Mouse (Mus musculus): ENCODE measurements at regions not wholly inside any gene's neighbourhood (a gene's known extent, or its start where the extent isn't known, plus 50 kb on each side); places are given as distances from the start of the nearest gene placed in this dataset.
"Not testable (repeated sequence)": the region's sequence is repeated elsewhere in the genome, so short reads cannot be mapped to it uniquely, and the experiment has no call there.

DNA sequence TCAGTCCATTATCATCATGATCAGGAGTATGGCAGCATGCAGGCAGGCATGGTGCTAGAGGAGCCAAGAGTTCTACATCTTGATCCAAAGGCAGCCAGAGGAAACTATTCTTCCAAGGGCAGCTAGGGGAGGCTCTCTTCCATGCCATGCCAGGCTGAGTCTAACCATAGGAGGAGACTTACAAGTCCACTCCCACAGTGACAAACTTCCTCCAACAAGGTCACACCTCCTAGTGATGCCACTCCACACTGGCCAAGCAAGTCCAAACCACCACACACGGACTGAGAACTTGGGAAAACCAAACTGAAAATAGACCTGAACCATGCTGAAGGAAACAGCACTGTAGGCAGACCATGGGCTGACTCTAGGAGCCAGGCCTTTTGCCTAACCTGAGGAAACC is 197.4 kb downstream of the Prex1 start:
- DNase-seq: no peak

DNA sequence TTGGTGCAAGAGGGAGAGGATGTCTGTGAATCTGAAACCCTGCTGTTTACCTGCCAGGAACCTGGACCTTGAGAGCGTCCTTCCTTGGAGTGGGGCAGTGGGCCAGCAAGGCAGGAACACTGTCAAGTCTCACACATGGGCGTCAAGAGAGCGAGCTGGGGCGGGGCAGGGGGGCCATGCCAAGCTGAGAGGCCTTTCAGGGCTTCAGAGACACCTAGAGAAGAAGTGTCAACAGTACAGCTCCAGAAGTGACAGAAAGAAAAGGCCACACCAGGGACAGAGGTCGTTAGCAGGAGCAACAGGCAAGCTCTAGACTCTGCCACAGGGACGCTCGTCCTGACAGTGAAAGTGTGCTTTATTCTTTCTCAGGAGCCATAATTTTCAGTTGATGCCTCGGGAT is 199.0 kb downstream of the Prex1 start:
- DNase-seq: no peak

DNA sequence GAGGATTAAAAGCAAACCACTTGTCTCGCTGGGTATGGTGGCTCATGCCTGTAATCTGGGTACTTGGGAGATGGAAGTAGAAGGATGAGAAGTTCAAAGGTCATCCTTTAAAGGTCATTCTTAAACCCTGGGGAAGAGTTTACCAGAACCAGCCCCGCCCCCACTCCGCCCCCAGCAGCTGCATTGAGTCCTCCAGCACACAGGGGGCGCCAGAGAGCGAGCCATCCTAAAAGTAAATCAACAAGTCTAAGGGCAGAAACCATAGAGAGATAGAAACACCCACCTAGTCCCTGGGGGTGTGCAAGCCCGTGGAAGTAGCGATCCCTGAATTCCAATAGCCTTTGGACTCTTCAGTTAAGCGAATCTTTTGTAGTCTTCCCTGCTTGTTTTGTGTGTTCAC is 201.1 kb downstream of the Prex1 start:
- no peak for DNase-seq

DNA sequence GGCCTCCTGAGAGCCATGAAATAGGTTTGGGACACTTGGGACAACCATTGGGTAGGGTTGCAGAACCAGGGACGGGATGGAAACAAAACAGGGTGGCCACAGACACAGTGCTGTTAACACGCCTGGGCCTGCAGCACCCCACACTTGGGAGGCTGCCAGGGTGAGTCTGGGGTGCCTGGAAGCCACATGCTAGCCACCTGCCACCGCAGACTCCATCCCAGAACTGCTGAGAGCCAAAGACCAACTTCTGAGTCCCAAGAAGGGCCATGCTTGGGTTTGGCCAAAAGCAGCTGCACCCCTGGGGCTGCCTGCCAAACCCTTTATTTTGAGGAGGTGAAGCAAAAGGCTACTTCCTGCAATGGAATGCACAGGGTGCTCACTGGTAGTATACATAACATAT is 202.2 kb downstream of the Prex1 start:
- not testable (repeated sequence) for DNase-seq

DNA sequence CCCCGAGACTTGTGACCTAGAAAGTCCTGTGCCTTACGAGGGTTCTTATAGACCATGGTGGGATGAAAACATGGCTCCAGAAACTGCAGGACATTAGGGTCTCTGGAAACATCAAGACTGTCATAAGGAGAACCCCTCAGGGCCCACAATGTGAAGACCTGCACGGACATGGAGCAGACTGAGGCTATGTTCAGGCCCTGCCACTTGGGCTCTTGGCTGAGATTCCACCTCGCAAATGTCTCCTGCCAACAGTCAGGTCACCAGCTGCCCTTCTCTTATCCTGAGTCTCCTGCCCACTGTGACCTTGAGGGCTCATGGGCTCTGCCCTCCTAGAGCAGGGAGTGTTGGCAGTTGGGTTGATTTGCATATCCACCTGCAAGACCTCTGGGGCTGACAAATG is 202.9 kb downstream of the Prex1 start:
- DNase-seq: no peak

DNA sequence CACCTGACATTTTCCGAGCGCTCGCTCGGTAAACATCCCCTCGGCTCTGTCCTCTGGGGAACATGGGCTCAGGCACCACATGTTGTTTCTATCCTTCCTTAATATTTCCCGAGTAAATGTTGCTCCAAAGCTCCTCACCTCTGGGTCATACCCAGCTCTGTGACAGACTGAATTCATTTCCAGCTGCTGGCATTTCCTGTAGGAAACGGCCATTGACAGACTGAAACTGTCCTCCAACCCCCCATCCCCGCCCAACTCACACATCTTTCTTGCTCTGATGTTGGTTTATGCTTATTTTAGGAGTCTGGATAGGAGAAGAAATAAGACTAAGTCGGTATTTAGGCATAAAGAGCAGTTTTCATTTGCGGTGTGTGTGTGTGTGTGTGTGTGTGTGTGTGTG is 204.0 kb downstream of the Prex1 start:
- no peak for DNase-seq

DNA sequence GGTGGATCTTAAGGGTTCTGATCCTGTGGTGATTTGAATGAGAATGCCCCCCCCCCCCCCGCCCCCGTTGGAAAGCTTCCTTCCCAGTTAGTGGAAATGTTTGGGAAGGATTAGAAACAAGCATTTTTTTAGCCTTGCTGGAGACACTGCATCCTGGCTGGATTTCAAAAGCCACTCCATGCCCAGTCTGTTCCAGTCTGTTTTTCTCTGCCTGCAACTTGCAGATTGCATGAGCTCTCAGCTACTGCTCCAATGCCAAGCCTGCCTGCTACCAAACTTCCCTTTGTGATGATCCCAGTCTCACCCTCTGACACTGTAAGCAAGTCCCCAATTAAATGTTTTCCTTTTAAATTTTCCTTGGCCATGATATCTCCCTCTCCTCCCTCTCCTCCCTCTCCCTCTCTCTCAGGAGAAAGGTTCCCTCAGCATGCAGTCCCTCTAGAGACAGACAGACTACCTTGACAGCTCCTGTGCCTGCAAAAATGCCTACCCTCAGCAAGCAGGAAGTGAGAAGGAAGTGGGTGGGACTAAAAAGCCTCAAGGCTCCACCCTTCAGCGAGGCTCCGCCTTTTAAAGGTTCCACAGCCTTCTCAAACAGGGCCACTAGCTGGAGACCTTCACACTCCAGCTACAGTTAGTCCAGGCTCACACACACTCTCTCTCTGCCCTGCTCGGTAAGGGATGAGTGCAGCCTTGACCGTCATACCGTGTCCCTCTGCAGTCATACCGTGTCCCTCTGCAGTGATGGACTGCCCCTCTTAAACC is 204.8 kb downstream of the Prex1 start:
- DNase-seq: no peak

DNA sequence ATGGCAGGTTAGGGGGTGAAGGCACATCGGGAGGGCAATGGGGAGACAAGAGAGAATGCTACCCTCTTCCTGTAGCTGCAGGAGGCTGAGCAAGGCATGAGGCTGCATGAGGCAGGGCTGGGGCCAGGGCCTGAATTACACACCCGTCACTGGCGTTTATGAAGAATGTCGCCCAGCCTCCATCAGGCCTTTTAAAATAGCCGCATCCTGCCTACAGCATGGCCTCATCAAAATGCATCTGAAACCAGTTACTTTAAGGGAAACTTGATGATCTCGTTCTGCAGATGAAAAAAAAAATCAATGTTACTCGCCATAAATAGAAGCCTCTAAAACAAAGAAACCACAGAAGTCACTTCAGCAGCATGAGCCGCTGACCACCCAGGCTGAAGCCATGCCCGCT is 208.3 kb downstream of the Prex1 start:
- no peak for DNase-seq

DNA sequence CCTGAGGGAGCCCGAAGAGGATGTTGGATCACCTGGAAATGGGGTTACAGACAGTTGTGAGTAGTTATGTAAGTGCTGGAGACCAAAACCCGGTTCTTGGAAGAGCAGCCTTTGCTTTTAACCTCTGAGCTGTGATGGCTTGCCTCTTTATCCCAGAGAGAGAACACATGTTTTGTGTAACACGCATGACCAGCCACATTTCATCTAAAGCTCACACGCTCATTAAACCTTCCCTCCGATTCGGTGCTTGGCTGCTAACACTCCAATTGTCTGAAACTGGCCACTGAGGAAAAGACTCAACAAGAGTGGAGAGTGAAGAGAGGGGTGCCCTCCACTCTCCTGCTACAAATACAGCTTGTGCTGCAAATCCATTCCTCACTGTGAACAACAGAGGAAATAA is 210.0 kb downstream of the Prex1 start:
- no peak for DNase-seq

DNA sequence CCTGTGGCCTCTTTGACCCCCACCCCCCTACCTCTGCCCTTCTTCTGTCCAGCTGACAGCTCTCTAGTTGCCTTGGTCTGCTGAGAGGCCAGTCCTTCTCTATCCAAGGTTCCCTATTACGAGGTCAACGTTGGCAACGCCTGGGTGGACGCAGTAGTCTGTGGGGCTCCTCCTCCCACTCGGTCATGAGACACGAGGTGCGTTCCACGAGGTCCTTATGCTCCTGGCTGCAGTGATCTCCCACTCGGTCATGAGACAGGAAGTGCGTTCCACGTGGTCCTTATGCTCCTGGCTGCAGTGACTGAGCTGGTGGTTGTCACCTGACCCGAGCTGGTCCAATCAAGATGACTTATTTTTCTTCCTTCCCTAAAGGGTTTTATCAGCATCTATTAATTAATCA is 220.7 kb downstream of the Prex1 start:
- no peak for DNase-seq

DNA sequence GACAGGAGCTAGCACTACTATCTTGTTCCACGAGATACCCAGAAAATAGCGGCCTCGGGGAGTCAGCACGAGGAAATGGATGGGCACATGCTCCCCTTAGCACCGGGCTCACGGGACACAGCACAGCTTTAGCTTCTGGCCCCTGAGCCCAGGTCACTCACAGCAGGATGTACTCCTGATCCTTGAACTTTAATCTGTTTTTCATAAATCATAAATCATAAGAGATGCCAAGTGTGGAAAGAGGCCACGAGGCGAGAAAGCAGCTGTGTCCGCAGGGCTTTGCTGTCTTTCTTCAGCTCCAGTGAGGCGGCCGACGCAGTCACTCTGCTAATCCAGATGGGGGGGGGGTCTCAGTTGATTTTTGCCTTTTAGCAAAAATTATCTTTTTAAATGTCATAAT is 221.2 kb downstream of the Prex1 start:
- DNase-seq: no peak

DNA sequence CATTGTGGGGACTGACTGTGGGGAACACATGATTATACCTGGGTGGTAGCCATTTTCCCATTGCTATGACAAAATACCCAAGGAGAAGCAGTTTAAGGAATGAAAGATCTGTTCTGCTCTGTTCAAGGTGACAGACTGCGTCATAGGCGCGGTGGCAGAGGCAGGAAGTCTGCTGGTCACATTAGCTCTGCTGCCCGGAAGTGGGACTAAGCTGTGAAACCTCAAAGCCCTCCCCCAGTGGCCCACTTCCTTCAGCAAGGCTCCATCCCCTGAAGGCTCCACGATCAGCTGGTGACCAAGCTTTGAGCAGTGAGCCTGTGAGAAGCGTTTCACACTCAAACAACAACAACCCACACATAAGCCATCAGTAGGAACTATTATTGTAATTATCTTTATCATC is 221.8 kb downstream of the Prex1 start:
- DNase-seq: no peak

DNA sequence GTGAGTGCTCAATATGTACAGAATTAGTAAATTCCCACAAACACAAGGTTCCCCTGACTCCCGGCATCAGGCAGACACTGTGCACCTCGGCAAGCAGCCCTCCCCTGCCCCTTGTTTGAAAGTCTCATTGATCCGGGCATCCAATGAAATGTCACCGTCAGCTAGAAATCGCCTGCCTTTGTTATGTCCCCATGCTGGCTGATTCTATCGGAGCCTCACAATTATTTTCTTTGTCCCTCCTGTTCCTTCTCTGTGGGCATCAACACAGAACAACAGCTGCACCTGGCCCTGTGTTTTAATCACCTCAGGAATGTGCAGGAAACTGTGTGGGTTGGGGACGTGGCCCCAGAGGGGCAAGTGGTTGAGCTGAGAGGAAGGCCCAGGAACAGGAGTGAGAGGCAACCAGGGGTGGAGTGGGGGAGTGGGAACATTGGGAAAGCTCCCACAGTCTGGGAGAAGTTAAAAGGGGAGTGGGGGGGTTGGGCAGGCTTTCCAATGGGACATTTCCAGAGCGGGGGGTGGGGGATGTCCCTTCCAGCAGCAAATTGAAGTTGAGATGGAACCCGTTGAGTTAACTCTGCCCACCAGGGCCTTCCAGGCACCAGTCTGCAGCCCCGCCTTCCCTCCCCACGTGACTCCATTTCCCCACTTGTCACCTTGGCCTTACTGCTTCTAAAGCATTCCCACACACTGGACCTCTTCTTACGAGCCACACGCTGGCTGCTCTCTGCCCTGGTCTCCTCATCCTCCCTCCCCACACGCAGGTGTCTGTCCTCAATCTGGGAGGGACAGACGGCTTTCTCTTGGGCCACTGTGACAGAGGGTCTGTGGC is 224.4 kb downstream of the Prex1 start:
- DNase-seq: no peak

DNA sequence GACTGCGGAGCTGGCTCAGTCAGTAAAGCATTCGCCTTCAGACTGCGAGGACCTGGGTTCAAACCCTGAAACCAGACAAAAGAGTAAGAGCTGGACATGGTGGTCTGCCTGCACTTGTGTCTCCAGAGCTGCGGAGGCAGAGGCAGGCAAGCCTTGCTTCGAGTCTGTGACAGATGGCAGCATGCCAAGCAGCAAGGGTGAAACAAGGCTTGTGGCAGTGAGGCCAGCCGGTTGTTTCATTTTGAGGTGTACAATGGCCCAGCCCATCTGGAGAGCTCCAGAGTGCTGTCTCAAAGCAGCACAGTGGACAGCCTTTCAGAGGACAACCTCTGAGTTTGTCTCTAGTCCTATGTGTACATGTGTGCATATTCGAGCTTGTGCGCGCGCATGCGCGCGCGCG is 225.9 kb downstream of the Prex1 start:
- no peak for DNase-seq

DNA sequence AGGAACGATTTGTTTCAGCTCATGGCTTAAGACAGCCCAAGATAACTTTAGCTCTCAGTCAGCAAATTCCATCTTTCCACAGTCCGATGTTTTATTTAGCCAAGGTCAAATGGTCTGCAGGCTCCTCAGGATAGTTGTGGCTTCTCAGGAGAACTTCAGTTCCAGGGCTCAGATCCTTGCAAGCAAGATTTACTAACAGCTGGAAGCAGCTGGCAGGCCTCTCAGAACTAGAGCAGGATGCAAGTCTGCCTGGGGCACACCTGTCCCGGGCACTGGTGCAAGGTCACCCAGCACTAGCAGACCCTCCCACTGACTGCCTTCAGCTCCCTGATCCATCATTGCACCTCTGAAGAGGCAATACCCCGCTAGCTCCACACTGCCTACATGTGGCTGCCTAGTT is 227.8 kb downstream of the Prex1 start:
- no peak for DNase-seq

DNA sequence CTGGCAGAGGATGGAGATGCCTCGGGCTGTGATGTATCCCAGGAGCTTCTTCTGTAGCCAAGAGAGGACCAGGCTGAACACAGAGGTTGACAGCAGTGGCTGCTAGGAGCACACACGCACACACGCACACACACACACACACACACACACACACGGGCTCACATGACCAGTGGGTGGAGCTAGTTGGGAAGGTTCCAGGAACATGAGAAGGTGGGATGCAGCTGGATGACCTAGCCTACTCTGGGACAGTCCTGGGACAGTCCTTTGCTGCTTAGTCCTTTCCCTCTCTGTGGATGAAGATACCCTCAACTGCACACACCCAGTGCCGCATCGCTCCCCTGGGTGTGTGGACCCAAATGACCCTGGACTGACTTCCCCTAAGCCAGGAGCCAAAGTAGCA is 228.3 kb downstream of the Prex1 start:
- DNase-seq: no peak

DNA sequence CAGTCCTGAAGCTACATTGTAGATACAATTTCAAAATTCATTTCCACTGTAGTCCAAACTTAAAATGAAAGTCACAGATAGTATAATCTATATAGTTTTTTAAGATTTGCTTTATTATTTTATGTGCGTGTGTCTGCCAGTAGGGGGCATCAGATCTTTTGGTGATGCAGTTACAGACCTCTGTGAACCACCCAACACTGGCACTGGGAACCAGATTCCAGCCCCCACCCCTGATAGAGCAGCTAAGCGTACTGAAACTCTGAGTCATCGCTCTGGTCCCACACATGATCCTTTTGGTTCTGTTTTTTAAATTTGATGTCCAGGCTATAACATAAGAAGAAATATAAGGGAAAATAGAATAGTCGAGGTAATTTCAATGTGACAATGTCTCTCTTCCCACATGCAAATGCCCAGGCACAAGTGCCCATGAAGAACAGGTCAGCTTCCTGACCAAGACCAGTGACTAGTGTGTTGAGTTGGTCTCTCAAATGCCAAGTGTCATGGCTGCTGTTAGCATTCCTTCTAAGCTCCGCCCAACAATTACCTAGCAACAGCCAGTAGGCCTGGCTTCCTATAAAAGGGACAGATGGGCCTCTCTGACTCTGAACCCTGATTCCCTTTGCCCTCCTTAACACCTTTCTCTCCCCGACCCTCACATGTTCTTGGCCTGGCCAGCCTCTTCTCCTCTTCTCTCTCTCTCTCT is 229.9 kb downstream of the Prex1 start:
- no peak for DNase-seq

DNA sequence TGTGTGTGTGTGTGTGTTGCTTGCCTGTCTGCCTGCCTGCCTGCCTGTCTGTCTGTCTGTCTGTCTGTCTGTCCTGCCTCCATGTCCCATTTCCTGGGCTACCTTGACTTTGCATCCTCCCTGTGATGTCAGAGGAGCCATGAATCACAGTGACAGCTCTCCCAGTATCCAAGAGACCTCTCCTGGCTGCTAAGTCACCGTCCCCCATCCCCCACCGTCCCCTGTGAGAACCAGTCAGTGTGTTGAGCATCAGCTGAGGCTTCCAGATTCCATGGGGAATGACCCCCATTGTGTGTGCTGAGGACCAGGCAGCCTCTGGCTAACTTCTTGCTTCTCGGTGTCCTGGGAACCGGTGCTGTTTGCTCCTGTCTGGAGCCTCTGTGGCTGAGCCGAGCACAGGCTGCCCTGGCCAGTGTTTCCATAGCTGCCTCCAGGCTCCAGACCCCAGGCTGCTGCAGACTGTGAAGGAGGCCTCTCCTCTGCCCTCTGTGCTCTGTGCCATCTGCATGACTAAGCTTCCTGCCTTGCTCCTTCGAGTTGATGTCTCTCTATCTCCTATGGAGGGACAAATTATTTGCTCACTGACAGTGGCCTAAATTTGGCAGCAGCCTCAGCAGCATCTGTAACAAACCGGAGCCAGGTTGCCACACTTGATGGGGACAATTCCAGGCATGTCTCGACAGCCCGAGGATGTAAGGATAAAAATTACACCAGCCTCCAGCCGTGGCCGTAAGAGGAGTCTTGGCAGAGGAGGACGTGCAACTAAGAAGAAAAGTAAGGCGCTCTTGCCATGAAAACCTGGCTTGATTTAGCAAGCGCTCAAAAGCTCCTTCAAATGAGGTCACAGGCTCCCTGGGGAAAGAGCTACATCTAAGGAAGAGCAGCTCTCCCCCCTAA is 230.7 kb downstream of the Prex1 start:
- no peak for DNase-seq

DNA sequence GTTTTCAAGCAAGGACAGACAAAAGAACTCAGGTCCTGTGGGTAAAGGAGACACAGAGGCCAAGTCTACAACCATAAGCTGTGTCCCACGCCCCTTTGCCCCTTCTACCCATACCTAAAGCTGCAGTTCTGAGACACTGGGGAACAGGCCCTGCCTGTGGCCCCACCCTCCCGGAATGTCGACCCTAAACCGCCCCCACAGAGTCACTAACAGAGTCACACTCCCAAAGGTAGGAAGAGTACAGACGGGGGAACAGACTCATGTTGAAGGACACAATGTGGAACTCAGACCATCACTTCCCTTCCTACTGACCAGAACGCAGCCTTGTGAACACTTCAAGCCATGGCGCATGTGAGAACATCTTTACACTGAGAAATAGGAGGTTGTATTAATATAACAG is 231.9 kb downstream of the Prex1 start:
- DNase-seq: no peak

DNA sequence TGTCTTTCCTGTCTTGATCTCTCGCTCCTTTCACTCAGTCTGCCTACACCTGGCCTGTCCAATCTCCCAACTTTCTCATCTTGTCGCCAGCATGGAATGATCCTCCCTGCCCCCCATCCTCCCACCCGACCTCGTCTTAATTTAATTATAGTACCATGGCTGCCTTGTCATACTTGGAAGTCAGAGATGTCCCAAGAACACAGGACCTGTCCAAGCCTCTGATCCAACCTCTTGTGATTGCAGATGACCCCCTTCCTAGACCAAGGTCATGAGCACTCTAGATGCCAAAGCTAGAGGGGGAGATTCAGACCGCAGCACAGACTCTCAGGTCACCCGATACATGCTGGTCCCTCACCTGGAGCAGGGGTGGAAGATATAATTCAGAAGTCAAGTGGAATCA is 232.3 kb downstream of the Prex1 start:
- DNase-seq: no peak

DNA sequence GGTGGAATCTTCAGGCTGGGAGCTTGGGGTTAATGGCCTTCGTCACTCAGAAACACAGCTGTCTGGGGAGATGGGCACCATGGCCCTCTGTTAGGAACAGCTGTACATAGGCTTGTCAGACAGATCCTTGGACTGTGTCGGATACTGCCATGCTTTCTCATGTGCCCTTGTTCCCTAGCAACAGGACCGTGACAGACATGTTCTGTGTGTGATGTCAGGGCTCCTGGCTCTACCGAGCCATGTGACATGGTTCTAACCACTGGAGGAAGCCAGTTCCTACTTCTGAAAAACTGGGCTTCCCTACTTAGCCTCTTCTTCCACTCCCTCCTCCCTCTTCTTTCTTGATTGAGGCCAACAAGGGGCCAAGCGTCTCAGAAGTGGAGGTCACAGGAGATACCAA is 232.7 kb downstream of the Prex1 start:
- DNase-seq: no peak

DNA sequence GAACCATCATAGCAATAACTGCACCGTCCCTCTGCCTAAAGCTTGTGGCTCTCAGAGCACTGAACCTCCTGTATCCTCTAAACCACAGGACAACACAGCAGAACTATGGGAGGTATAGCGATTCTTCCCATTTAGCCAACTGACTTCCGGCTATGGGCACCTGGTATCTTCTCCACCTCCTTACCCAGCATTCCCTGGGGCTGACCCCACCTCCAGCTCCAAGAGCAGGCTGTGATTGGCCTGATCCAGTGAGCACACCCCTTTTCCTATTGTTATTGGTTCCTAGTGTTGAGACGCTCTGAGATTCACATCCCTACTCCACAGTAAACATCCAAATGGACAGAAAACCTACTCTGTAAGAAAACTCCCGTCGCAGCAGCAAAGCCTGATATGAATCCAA is 236.7 kb downstream of the Prex1 start:
- DNase-seq: no peak

DNA sequence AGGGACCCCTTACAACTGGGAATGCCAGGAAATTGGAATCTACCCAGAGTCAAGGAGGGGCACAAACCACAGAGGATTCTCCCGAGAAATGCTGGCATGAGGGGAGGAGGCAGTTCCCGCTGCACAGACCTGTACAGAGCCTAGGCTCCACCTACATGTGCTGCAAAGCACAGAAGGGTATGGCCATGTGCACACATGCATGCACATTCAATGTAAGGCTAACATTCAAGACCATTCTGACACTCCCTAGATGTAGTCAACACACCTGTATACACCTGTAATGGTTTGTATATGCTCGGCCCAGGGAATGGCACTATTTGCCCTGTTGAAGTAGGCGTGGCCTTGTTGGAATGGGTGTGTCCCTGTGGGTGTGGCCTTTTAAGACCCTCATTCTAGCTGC is 238.0 kb downstream of the Prex1 start:
- no peak for DNase-seq

Data from cerebellum, adult 11-12 months (tissue).